Mouse (Mus musculus) limb, embryonic 15.5 days (tissue): ENCODE measurements around the gene Smox. TPM values are rescaled to one million over a fixed set of nuclear protein-coding genes. Genes with fewer than 3 reads are reported as not detected.

Source experiments
- ATAC-seq: fragments of 200-750 bp; cut with Nextera tagmentation; 2 replicates; pipeline ENCODE4 v1.8.0; 2017; ENCODE audit warnings: low read depth, moderate TSS enrichment; ENCODE audit not compliant: insufficient number of reproducible peaks, low FRiP score, low TSS enrichment
- H3K27ac ChIP-seq: fragments of 300-500 bp; sonication (generic); 2 replicates; pipeline ENCODE4 v1.5.1; 2015; ENCODE audit warnings: moderate library complexity, mild to moderate bottlenecking, inconsistent platforms
- H3K27me3 ChIP-seq: fragments of 300-500 bp; sonication (generic); 2 replicates; pipeline ENCODE4 v1.6.1; 2015; ENCODE audit warnings: inconsistent platforms
- H3K36me3 ChIP-seq: fragments of 300-500 bp; sonication (generic); 2 replicates; pipeline ENCODE4 v1.6.1; 2015; ENCODE audit warnings: inconsistent platforms
- H3K4me1 ChIP-seq: fragments of 300-500 bp; sonication (generic); 2 replicates; pipeline ENCODE4 v1.6.1; 2015; ENCODE audit warnings: inconsistent platforms
- H3K4me2 ChIP-seq: fragments of 300-500 bp; sonication (generic); 2 replicates; pipeline ENCODE4 v1.6.1; 2015; ENCODE audit warnings: mild to moderate bottlenecking, inconsistent platforms
- H3K4me3 ChIP-seq: fragments of 300-500 bp; sonication (generic); 2 replicates; pipeline ENCODE4 v1.5.1; 2015; ENCODE audit warnings: mild to moderate bottlenecking, inconsistent platforms
- H3K9ac ChIP-seq: fragments of 300-500 bp; sonication (generic); 2 replicates; pipeline ENCODE4 v1.6.1; 2015; ENCODE audit warnings: inconsistent platforms
- H3K9me3 ChIP-seq: fragments of 300-500 bp; sonication (generic); 2 replicates; pipeline ENCODE4 v1.6.1; 2016; ENCODE audit warnings: inconsistent platforms
- WGBS: fragments of 180-500 bp; shearing (Covaris S2); methylation state at CpG from one replicate; pipeline ENCODE4 v1.1.7; 2015; 5-methylcytosine and 5-hydroxymethylcytosine counted together
- polyA plus RNA-seq: library from polyadenylated mRNA; unstranded; fragments of >200 nt; fragmentation: Nextera tagmentation; extraction: Ambion mirVana; gene quantifications from 2 replicates; pipeline ENCODE4 v1.2.1, GENCODE M21; 2015

Gene Smox
- polyA plus RNA-seq, result 54.0 and 55.1 TPM in 2 replicates

DNA sequence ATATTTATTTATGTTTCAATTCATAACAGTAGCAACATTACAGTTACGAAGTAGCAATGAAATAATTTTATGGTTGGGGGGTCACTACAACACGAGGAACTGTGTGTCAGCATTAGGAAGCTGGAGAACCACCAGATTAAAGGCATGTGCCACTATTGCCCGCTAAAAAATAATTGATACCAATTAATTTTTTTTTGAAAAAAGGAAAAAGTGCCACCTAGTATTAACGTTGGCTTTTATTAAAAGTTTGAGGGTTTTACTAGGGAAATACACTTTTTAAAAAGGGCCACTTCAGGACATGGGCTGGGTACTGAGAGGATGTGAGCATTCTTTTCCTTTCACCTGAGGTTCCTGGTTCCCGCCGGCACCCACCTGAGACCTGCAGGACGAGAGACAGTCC is at the start of gene Smox:
TSS of gene Smox (plus strand) at position 301 of the 400 bp plus-strand sequence.
- Histone ChIP-seq H3K36me3 (no peaks in the 10 kb centered on the region), H3K4me1 (peaks cover 44% of the 10 kb centered on the region), H3K9me3 (no peaks in the 10 kb centered on the region), H3K27ac (peak within 1 kb of the TSS; percentile 86), H3K9ac (peak within 1 kb of the TSS; percentile 96), H3K4me2 (peak within 1 kb of the TSS; percentile 96), H3K27me3 (no peaks in the 10 kb centered on the region), H3K4me3 (peak within 1 kb of the TSS; percentile 86)
- ATAC-seq, result no peak
- WGBS, result 17% methylated on average over 7 of the region's 7 CpGs

DNA sequence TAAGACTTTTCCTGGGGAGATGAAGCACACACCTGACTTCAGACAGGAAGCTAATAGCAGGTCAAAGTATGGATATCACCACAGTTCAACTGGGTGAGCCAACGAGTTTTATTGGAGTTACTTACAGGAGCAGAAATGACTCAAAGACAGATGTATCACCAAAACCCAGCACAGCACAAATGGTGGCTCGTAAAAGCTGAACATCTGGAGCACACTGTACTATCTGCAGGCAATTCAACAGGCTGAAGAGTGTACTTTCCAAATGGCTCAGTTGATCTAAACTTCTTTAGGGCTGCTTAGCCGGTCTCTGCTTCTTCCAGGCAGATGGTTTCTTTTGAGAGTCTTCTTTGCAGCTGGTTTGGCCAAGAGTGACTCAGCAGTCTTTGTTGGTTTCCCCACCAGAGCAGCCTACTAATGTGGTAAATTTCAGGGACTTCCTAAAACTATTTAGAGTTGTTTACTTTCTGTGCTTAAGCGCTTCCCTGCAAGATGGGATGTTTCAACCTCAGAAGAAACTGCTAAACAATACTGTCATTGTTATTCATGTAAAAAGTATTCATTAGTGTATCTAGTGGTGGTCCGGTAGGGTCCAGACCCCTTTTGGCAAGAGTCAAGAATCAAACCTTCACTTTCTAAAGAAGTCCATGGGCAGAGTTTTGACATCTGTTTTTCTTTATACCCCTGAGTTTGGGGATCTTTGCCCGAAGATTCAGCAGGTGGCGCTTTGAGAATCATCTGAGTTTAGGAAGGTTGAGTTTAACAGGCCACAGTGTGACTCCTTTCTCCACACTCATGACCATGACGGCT is 48.0 kb upstream of the Smox start:
- no peak for ATAC-seq
- Histone ChIP-seq H3K9me3 (no peaks in the 10 kb centered on the region), H3K4me3 (no peak overlapping the region), H3K27me3 (no peaks in the 10 kb centered on the region), H3K4me1 (peaks cover 9% of the 10 kb centered on the region), H3K9ac (no peak overlapping the region), H3K36me3 (no peaks in the 10 kb centered on the region), H3K27ac (no peak overlapping the region), H3K4me2 (no peak overlapping the region)
- whole genome bisulfite sequencing, result 51% methylated on average over 8 of the region's 8 CpGs

DNA sequence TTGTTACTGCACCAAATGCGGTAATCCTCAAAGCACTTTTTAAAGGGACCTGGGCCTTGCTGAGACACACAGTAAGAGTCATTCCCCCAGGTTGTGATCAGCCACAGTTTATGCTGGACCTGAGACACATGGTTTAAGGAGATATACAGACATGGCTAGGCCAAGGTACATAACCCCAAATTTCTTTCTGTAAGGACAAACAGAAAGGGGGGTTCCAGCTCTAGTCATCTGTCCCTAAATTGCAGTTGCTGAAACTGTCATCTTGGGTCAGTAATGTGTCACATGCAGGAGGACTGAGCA is 47.5 kb upstream of the Smox start:
- 45% methylated on average over 1 of the region's 1 CpGs for WGBS
- Histone ChIP-seq H3K27me3 (no peaks in the 10 kb centered on the region), H3K4me3 (no peak overlapping the region), H3K9ac (no peak overlapping the region), H3K4me1 (peaks cover 9% of the 10 kb centered on the region), H3K4me2 (no peak overlapping the region), H3K9me3 (no peaks in the 10 kb centered on the region), H3K36me3 (no peaks in the 10 kb centered on the region), H3K27ac (no peak overlapping the region)
- no peak for ATAC-seq

DNA sequence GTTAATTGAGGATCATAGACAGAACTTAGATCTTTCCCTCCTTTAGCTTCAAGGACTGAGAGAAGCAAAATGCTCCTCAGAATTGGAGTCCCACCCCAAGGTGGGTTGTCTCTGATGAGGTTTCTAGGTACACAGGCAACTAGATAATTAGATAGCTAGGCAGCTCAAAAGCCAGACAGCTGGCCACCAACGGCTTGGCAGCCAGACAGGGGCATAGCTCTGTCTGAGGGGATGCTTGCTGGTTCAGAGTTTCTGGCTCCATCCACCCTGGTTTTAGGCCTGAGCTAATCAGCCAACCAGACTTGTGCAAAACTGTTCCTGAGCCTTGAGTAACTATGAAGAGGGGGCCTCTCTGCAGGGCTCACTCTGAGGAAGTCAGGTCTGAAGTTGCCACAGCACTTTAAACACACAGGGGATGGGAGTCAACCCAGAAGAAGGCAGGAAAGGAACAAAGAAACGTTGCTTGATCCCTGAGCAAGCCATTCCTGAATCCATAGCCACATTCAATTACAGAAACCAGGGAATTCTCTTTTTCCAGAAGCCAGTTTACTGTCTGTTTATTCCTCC is 44.8 kb upstream of the Smox start:
- Histone ChIP-seq H3K4me2 (no peak overlapping the region), H3K27ac (no peak overlapping the region), H3K36me3 (no peaks in the 10 kb centered on the region), H3K27me3 (no peaks in the 10 kb centered on the region), H3K4me1 (peaks cover 9% of the 10 kb centered on the region), H3K4me3 (no peak overlapping the region), H3K9me3 (no peaks in the 10 kb centered on the region), H3K9ac (no peak overlapping the region)
- WGBS, result 38% methylated on average over 2 of the region's 2 CpGs
- no peak for ATAC-seq

DNA sequence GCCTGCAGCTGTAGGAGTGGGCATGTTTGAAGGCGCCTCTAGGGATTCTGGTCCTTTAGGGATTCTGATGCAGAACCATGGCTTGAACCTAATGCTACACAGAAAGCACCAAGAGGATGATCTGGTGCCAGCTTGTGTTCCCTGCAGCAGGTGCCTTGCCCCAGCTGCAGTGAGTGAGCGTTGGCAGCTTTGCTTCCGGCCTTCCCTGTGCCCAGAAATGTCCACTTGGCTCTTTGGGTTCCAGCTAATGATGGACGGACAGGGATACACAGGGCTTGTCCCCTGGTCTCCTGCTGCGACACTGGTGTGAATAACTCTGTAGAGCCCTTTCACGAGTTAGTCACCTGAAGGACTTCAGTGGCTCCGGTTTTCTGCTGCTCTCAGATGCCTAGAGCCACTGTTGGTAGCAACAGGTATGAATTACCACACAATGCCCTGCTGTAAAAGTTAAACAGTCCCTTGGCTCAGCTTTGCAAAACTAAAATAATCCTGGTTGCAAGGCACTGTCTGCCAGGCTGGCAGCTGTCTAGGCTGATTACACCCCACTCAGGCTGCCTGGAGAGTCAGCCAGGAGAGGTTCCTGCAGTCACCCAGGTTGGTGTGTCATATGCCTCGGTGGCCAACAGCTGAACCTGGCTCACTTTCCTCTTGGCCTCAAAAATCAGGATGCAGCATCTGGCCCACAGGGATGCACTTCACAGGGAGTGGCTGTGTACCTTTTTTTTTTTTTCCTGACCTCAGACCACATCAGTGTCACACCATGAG is 43.5 kb upstream of the Smox start:
- Histone ChIP-seq H3K9me3 (no peaks in the 10 kb centered on the region), H3K9ac (no peak overlapping the region), H3K4me3 (no peak overlapping the region), H3K4me2 (no peak overlapping the region), H3K27me3 (no peaks in the 10 kb centered on the region), H3K4me1 (peaks cover 9% of the 10 kb centered on the region), H3K36me3 (no peaks in the 10 kb centered on the region), H3K27ac (no peak overlapping the region)
- ATAC-seq, result no peak
- 65% methylated on average over 8 of the region's 8 CpGs for WGBS

DNA sequence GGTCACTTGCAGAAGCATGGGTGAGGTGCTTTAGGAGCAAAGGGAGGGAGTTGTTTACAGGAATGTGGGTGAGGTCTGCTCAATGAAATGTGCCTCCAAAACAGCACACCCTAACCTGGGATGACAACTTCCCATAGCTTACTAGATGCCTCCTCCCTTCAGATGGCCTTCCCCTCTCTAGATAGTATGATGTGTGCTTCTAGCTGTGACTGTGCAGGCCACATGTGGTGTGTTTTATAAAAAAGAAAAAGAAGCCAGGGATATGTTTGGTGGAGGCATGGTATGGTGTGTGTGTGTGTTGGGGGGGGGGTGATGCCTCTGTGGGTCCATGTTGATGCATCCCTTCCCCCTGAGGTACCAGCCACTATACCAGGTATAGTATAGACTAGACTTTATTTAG is 42.9 kb upstream of the Smox start:
- Histone ChIP-seq H3K4me1 (peaks cover 9% of the 10 kb centered on the region), H3K4me3 (no peak overlapping the region), H3K4me2 (no peak overlapping the region), H3K36me3 (no peaks in the 10 kb centered on the region), H3K27me3 (no peaks in the 10 kb centered on the region), H3K27ac (no peak overlapping the region), H3K9me3 (no peaks in the 10 kb centered on the region), H3K9ac (no peak overlapping the region)
- ATAC-seq, result no peak

DNA sequence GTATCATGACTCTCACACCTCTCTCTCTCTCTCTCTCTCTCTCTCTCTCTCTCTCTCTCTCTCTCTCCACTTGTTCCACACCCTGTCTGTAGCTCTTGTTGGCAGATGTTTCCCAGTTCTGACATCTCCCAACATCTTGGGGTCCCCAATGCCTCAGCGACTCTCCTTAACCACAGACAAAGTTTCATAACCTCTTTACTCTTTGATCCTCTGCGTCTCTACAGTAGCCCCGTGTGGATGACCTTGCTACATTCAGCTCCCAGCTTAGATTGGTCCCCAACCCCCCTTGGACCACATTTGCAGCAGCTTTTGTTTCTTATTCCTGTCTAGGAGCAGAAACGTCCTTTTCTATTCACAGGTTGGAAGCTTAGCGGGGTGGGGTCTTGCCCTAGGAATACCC is 41.6 kb upstream of the Smox start:
- Histone ChIP-seq H3K27ac (no peak overlapping the region), H3K4me1 (peaks cover 9% of the 10 kb centered on the region), H3K9me3 (no peaks in the 10 kb centered on the region), H3K4me3 (no peak overlapping the region), H3K27me3 (no peaks in the 10 kb centered on the region), H3K36me3 (no peaks in the 10 kb centered on the region), H3K4me2 (no peak overlapping the region), H3K9ac (no peak overlapping the region)
- no peak for ATAC-seq
- 63% methylated on average over 5 of the region's 5 CpGs for WGBS

DNA sequence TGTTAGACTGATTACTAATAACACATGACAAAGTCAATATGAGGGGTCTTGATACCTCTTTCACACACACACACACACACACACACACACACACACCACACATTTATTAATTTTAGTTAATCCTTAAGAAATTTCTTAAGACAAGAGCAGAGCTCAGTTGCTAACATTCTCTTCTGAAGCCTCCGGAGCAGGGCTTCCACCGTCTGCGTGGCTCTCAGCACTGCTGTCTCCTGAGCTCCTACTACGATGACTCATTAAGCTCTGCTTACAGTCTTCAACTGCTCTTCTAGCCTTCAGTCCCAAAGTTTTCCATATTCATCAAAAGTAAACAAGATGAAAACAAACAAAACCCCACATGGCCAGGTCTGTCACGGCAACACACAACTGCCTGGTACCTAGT is 40.8 kb upstream of the Smox start:
- H3K4me1 ChIP-seq, result peaks cover 9% of the 10 kb centered on the region
- H3K4me3 ChIP-seq, result no peak overlapping the region
- WGBS, result 83% methylated on average over 5 of the region's 5 CpGs
- H3K9ac ChIP-seq, result no peak overlapping the region
- no peaks in the 10 kb centered on the region for H3K36me3 ChIP-seq
- H3K27me3 ChIP-seq, result no peaks in the 10 kb centered on the region
- H3K9me3 ChIP-seq, result no peaks in the 10 kb centered on the region
- no peak overlapping the region for H3K27ac ChIP-seq
- no peak overlapping the region for H3K4me2 ChIP-seq
- ATAC-seq, result no peak

DNA sequence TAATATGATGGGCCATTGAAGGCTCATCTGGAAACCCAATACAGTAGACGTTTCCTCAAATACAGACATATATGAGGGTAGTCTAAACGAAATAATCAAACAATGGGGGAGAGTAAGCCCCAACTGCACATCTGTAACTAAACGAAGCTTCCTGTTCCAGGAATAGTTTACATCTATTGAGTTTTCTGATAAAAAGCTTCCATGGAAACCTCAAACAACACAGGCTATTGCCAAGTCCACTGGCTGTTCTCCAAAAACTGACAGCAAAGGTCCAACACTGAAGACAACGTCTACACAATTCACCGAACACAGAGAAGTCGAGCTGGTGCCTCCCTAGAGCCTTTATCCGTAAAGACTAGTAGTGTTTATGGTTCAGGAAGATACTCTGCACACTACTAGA is 33.6 kb upstream of the Smox start:
- Histone ChIP-seq H3K9ac (no peak overlapping the region), H3K4me3 (no peak overlapping the region), H3K27ac (no peak overlapping the region), H3K27me3 (no peaks in the 10 kb centered on the region), H3K9me3 (no peaks in the 10 kb centered on the region), H3K4me2 (no peak overlapping the region), H3K4me1 (no peaks in the 10 kb centered on the region), H3K36me3 (no peaks in the 10 kb centered on the region)
- no peak for ATAC-seq
- WGBS, result 75% methylated on average over 7 of the region's 7 CpGs

DNA sequence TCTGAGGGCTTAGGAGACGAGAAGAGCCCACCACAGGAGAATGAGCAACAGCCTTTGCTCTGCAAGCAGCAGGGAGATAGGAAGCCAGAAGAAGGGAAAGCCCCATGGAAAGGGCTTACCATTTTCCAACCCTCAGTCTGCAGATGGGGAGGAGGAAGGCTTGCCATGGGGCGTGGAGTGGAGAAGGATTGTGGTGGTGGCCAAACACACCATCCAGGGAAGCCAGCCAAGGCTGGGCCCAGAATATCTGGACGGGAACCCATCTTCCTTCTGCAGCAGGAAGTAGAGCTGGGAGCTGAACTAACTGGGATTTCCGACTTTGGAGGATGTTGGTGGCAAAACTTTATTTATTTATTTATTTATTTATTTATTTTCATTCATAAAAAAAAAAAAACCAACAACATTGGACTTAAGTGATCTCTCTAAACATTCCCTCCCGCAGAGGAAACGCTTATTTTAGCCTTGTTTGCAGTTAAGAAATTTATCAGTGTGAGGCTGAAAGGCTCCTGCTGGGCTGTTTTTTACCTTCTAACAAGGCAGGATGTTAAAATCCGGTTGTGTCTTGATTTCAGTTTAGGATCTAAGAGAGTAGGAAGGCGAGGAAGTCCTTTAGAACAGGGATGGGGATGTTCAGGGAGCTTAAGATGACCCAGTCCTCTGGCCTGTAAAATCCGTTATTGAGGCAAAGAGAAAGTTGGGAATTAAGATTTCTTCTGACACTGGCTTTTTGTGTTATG is 30.2 kb upstream of the Smox start:
- H3K36me3 ChIP-seq, result no peaks in the 10 kb centered on the region
- no peak overlapping the region for H3K27ac ChIP-seq
- H3K4me1 ChIP-seq, result no peaks in the 10 kb centered on the region
- no peaks in the 10 kb centered on the region for H3K27me3 ChIP-seq
- no peak for ATAC-seq
- 70% methylated on average over 9 of the region's 9 CpGs for WGBS
- H3K9ac ChIP-seq, result no peak overlapping the region
- H3K4me2 ChIP-seq, result no peak overlapping the region
- no peak overlapping the region for H3K4me3 ChIP-seq
- H3K9me3 ChIP-seq, result no peaks in the 10 kb centered on the region

DNA sequence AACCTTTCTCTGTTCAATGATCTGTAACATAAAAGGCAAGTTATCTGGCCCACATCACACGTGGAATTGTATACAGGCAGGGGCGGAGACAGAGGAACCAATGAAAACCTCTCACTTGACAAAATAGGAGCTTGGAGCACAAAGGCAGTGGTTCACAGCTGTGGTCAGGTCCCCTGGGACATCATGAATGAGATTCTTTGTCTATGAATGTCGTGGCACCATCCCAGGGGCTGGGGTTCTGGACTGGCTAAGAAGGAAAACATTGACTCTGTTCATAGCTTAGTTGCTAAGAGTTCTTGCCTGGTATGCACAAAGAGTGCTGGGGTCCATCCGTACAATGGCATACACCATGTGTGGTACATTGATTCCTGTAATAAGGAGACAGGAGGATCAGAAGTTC is 28.3 kb upstream of the Smox start:
- 74% methylated on average over 4 of the region's 4 CpGs for WGBS
- H3K9ac ChIP-seq, result no peak overlapping the region
- no peaks in the 10 kb centered on the region for H3K27me3 ChIP-seq
- no peak overlapping the region for H3K27ac ChIP-seq
- no peaks in the 10 kb centered on the region for H3K36me3 ChIP-seq
- no peak for ATAC-seq
- H3K9me3 ChIP-seq, result no peaks in the 10 kb centered on the region
- H3K4me2 ChIP-seq, result no peak overlapping the region
- no peaks in the 10 kb centered on the region for H3K4me1 ChIP-seq
- H3K4me3 ChIP-seq, result no peak overlapping the region

DNA sequence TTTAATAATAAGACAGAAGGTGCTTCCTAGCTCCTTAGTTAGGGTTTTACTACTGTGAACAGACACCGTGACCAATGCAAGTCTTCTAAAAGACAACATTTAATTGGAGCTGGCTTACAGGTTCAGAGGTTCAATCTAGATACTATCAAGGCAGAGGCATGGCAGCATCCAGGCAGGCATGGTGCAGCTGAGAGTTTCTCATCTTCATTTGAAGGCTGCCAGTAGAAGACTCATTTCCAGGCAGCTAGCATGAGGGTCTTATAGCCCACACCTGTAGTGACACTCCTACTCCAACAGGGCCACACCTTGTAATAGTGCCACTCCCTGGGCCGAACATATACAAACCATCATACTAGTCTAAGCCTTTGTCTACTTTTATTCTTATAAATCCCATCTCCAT is 27.1 kb upstream of the Smox start:
- H3K4me1 ChIP-seq, result no peaks in the 10 kb centered on the region
- no peak overlapping the region for H3K4me2 ChIP-seq
- H3K27me3 ChIP-seq, result no peaks in the 10 kb centered on the region
- H3K27ac ChIP-seq, result no peak overlapping the region
- ATAC-seq, result no peak
- H3K9ac ChIP-seq, result no peak overlapping the region
- H3K9me3 ChIP-seq, result no peaks in the 10 kb centered on the region
- H3K36me3 ChIP-seq, result no peaks in the 10 kb centered on the region
- WGBS, result 96% methylated on average over 2 of the region's 2 CpGs
- no peak overlapping the region for H3K4me3 ChIP-seq
